Mouse (Mus musculus) CH12.LX (cell line): ENCODE measurements around the gene Sema3f. TPM values are rescaled to one million over a fixed set of nuclear protein-coding genes. Genes with fewer than 3 reads are reported as not detected.

ENCODE experiments used
- DNase-seq: peaks from one replicate; pipeline ENCODE4 v3.0.0-alpha.2; 2013; ENCODE audit errors: extremely low read depth
- H3K27ac ChIP-seq: 2 replicates; pipeline ENCODE4 v1.5.1; 2012; ENCODE audit warnings: low read depth, mild to moderate bottlenecking, control low read depth, moderate library complexity; ENCODE audit not compliant: insufficient read depth
- H3K27me3 ChIP-seq: replicated peaks from 2 replicates; pipeline ENCODE3; 2012; ENCODE audit warnings: inconsistent platforms
- H3K36me3 ChIP-seq, 2 experiments: replicated peaks in 1 of 2; 2 replicates each; pipeline versions ENCODE3 to v1.6.1; 2012; ENCODE audit warnings: inconsistent platforms in 1 of 2, low read length in 1 of 2, mild to moderate bottlenecking in 1 of 2, mixed read lengths in 1 of 2, moderate library complexity in 1 of 2; ENCODE audit not compliant: control insufficient read depth in 1 of 2, insufficient read depth in 1 of 2
- H3K4me1 ChIP-seq, 2 experiments: 2 replicates each; pipeline ENCODE4 v1.6.1; 2012; ENCODE audit warnings: inconsistent platforms in 1 of 2, moderate library complexity in 1 of 2; ENCODE audit not compliant: insufficient read depth in 2 of 2, control insufficient read depth in 1 of 2
- H3K4me2 ChIP-seq: 2 replicates; pipeline ENCODE4 v1.6.1; 2012; ENCODE audit warnings: low read depth, mild to moderate bottlenecking, control low read depth; ENCODE audit not compliant: poor library complexity, insufficient read depth, severe bottlenecking
- H3K4me3 ChIP-seq, 3 experiments: fragments of 150-350 bp in 1 of 3; sonication (generic) in 1 of 3; replicated peaks in 1 of 3; 2 replicates each; pipeline versions ENCODE3 to v1.5.1; 2011 to 2012; ENCODE audit warnings: low read depth in 2 of 3, low read length in 2 of 3, mild to moderate bottlenecking in 2 of 3, moderate library complexity in 2 of 3, control low read depth in 1 of 3, improper control_type of control experiment in 1 of 3, inconsistent platforms in 1 of 3, mixed read lengths in 1 of 3; ENCODE audit not compliant: poor library complexity in 1 of 3
- H3K79me2 ChIP-seq: replicated peaks from 2 replicates; pipeline ENCODE4 v1.6.1; 2012; ENCODE audit warnings: mild to moderate bottlenecking, moderate library complexity; ENCODE audit not compliant: control insufficient read depth, poor library complexity, insufficient read depth, severe bottlenecking; ENCODE audit errors: extremely low read depth
- H3K9ac ChIP-seq: 2 replicates; pipeline ENCODE4 v1.6.1; 2012; ENCODE audit warnings: low read depth, mild to moderate bottlenecking, control low read depth, moderate library complexity; ENCODE audit not compliant: insufficient read depth
- H3K9me3 ChIP-seq: replicated peaks from 2 replicates; pipeline ENCODE3; 2012; ENCODE audit warnings: low read length, inconsistent platforms, mixed read lengths
- BHLHE40 ChIP-seq: IDR thresholded peaks from 2 replicates; pipeline ENCODE4 v1.6.1; 2011; ENCODE audit warnings: mild to moderate bottlenecking, low read depth, low read length, improper control_type of control experiment
- CTCF ChIP-seq, 2 experiments: IDR thresholded peaks in 1 of 2; conservative IDR thresholded peaks in 1 of 2; 2 replicates each; pipeline ENCODE4 v1.5.1; 2011 to 2012; ENCODE audit warnings: low read depth in 2 of 2, low read length in 2 of 2, improper control_type of control experiment in 1 of 2, inconsistent platforms in 1 of 2, mild to moderate bottlenecking in 1 of 2, moderate library complexity in 1 of 2
- E2F4 ChIP-seq: IDR thresholded peaks from 2 replicates; pipeline ENCODE4 v1.6.1; 2011; ENCODE audit warnings: low read depth, low read length, improper control_type of control experiment; ENCODE audit not compliant: insufficient replicate concordance
- GABPA ChIP-seq: IDR thresholded peaks from 2 replicates; pipeline ENCODE4 v1.6.1; 2012; ENCODE audit warnings: low read depth, low read length, improper control_type of control experiment, inconsistent platforms; ENCODE audit not compliant: insufficient replicate concordance
- MAFK ChIP-seq: IDR thresholded peaks from 2 replicates; pipeline ENCODE4 v1.6.1; 2011; ENCODE audit warnings: low read length, improper control_type of control experiment; ENCODE audit not compliant: insufficient replicate concordance
- MAX ChIP-seq: IDR thresholded peaks from 2 replicates; pipeline ENCODE4 v1.6.1; 2011; ENCODE audit warnings: low read length, improper control_type of control experiment
- NELFE ChIP-seq: IDR thresholded peaks from 2 replicates; pipeline ENCODE4 v1.6.1; 2011; ENCODE audit warnings: low read depth, low read length, improper control_type of control experiment
- NRF1 ChIP-seq: IDR thresholded peaks from 2 replicates; pipeline ENCODE4 v1.6.1; 2014; ENCODE audit warnings: low read depth, mild to moderate bottlenecking, inconsistent platforms, low read length, improper control_type of control experiment, moderate library complexity
- PAX5 ChIP-seq: IDR thresholded peaks from 2 replicates; pipeline ENCODE4 v1.6.1; 2012; ENCODE audit warnings: low read length, inconsistent platforms, mixed read lengths
- POLR2A ChIP-seq: IDR thresholded peaks from 2 replicates; pipeline ENCODE4 v1.6.1; 2011; ENCODE audit warnings: low read depth, mild to moderate bottlenecking, improper control_type of control experiment, low read length
- RAD21 ChIP-seq: IDR thresholded peaks from 2 replicates; pipeline ENCODE4 v1.6.1; 2011; ENCODE audit warnings: low read depth, mild to moderate bottlenecking, low read length, improper control_type of control experiment, moderate library complexity
- RCOR1 ChIP-seq: conservative IDR thresholded peaks from 2 replicates; pipeline ENCODE4 v1.6.1; 2012; ENCODE audit warnings: low read depth, mild to moderate bottlenecking, inconsistent platforms, low read length, improper control_type of control experiment
- SIN3A ChIP-seq: IDR thresholded peaks from 2 replicates; pipeline ENCODE4 v1.6.1; 2012; ENCODE audit warnings: low read length, improper control_type of control experiment, inconsistent platforms
- SMC3 ChIP-seq: IDR thresholded peaks from 2 replicates; pipeline ENCODE4 v1.6.1; 2011; ENCODE audit warnings: low read depth, low read length, improper control_type of control experiment
- ZC3H11A ChIP-seq: IDR thresholded peaks from 2 replicates; pipeline ENCODE4 v1.6.1; 2012; ENCODE audit warnings: low read depth, mild to moderate bottlenecking, inconsistent platforms, low read length, improper control_type of control experiment
- ZKSCAN1 ChIP-seq: IDR thresholded peaks from 2 replicates; pipeline ENCODE4 v1.6.1; 2012; ENCODE audit warnings: low read depth, inconsistent platforms, low read length, improper control_type of control experiment, borderline replicate concordance
- ZMIZ1 ChIP-seq: IDR thresholded peaks from 2 replicates; pipeline ENCODE4 v1.6.1; 2012; ENCODE audit warnings: low read depth, mild to moderate bottlenecking, inconsistent platforms, low read length, improper control_type of control experiment
- dilution Hi-C: fragments of 300-500 bp; cut with MboI; formaldehyde crosslinking; loops from 2 replicates; pipeline ENCODE4 v1.14.3; 2020; ENCODE audit warnings: low sequenced_read_pairs; ENCODE audit not compliant: extremely low pct_unique_long_range_greater_than_20kb, extremely low pct_ligation_motif_present
- in situ Hi-C: fragments of 300-500 bp; cut with MboI; formaldehyde crosslinking; loops from 3 replicates; pipeline ENCODE4 v1.14.3; 2019; ENCODE audit warnings: low sequenced_read_pairs, low pct_ligation_motif_present, low pct_unique_long_range_greater_than_20kb, mixed read lengths
- polyA plus RNA-seq: library from polyadenylated mRNA; unstranded; fragments of >175 nt; gene quantifications from 2 replicates; pipeline ENCODE4 v1.2.1, GENCODE M21; 2012; ENCODE audit warnings: low read depth; ENCODE audit not compliant: insufficient read length
- total RNA-seq, 2 experiments: library from RNA; depleted of rRNA; stranded (reverse); fragments of 300-350 nt in 1 of 2; fragments of >200 nt in 1 of 2; gene quantifications; 2 replicates each; pipeline ENCODE4 v1.2.3; 2012 to 2014

Gene Sema3f
- total and polyA plus RNA-seq, 3 experiments, result 0.24 to 1.1 (median 0.36) TPM

DNA sequence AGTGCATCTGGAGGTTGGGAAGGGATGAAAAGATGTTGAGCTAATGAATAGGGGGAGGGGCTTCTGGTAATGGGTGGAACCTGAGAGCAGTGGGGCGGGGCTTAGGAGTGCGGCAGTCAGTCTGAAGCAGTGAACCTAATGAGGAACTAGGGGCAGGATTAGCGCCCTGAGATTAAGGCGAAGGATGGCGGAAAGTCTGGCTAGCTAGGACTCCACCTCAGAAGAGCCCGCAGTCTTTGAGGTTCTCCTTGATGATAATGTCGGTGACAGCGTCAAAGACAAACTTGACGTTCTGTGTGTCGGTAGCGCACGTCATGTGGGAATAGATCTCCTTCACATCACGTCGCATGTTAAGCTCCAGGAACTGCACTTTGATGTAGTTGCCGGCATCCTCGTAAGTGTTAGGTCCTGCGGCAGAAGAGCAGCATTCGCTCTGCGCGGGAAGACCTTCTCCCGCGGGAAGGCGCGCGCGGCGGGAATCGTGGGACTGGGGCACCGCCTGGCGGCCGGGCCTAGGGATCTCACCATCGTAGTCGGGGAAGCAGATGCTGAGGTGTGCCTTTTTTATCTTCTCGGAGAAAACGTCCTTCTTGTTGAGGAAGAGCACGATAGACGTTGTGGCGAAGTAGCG is 34.5 kb downstream of the Sema3f start:
- in situ Hi-C loops, result loop anchor here (5.0 kb wide), 1 partner anchor 33 kb away; no protein-coding TSS in a partner anchor
- Histone ChIP-seq H3K4me3 (peak overlapping the region in 1 of 3 experiments; percentile 39), H3K27me3 (peaks cover 81% of the 10 kb centered on the region), H3K36me3 (no peaks in the 10 kb centered on the region), H3K9ac (no peak overlapping the region), H3K9me3 (no peaks in the 10 kb centered on the region), H3K27ac (no peak overlapping the region), H3K4me2 (peak overlapping the region; percentile 55), H3K79me2 (no peaks in the 10 kb centered on the region), H3K4me1 (peaks cover 8 to 25% of the 10 kb centered on the region in 2 experiments)
- DNase-seq, result peak; percentile 36
- TF ChIP-seq SIN3A (no peak), POLR2A (no peak), RAD21 (peak; percentile 75), NRF1 (0 out of 2 replicates have a peak, but pooled peaks have one; percentile 30), ZC3H11A (peak; percentile 32; the same call in 1 of the 2 replicates), CTCF (conservative IDR thresholded peaks at IDR 0.05 in 1 of 2, IDR thresholded peaks at IDR 0.05 in 1 of 2; ENCODE audit: low read depth in 2 of 2, low read length in 2 of 2) (peak in 1 of 2 experiments; percentile 88; a peak in 2 of 4 replicates), BHLHE40 (no peak), E2F4 (peak; percentile 39; the same call in 1 of the 2 replicates), GABPA (no peak), SMC3 (peak; percentile 87), PAX5 (no peak), ZKSCAN1 (no peak), MAX (peak; percentile 88)
- dilution Hi-C loops, result no loop called here

DNA sequence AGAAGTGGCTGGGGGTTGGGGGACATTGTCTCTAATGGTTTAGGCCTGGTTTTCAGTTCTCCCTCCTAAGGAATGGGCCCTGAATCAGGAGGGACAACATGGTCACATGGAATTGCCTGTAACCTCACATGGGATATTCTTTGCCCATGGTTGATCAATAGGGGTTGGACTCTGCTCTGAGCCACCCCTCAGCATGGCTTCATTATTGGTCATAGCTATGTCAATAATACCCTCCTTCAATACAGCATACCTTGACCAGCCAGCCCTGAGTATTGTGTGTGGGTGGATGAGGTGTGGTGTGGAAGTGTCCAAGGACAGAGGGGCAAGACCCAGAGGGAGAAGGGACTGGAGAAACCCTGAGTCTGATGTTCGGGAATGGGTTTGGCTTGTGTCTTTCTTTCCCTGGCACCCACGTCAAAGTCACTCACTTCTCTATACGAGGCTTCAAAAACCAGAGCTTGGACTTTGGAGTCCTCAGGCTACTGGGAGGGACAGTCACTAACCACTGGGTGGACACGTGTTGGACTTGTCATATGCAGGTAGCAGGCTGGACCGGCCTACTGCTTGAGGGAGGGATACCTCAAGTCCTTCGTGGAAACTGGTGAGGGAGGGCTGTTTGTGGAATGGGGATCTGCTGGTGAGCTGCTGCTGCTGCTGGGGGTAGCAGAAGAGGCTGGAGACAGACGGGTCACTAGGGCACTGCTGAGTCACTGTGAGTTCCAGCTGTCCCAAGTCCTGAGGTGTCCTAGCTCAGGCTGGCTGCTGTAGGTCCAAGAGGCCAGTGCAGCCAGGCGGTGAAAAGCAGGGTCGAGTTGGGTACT is 35.5 kb downstream of the Sema3f start:
- TF ChIP-seq ZKSCAN1, result no peak
- TF ChIP-seq BHLHE40, result no peak
- TF ChIP-seq SMC3, result no peak
- TF ChIP-seq ZMIZ1, result no peak
- no peak for TF ChIP-seq MAFK
- TF ChIP-seq RCOR1, result no peak
- TF ChIP-seq RAD21, result no peak
- no peak for TF ChIP-seq NELFE
- no peak overlapping the region for H3K27ac ChIP-seq
- no peak for DNase-seq
- H3K4me2 ChIP-seq, result no peak overlapping the region
- dilution Hi-C loops (no loop called here), in situ Hi-C loops (loop anchor here (5.0 kb wide), 1 partner anchor 33 kb away; no protein-coding TSS in a partner anchor)
- no peaks in the 10 kb centered on the region for H3K9me3 ChIP-seq
- no peak overlapping the region for H3K4me3 ChIP-seq
- H3K36me3 ChIP-seq, result no peaks in the 10 kb centered on the region
- no peaks in the 10 kb centered on the region for H3K79me2 ChIP-seq
- H3K27me3 ChIP-seq, result peaks cover 81% of the 10 kb centered on the region
- no peak overlapping the region for H3K9ac ChIP-seq
- peaks cover 8 to 25% of the 10 kb centered on the region in 2 experiments for H3K4me1 ChIP-seq
